Mouse (Mus musculus): Measurements from ENCODE around the gene Trabd2b. TPM values are rescaled to one million over a fixed set of nuclear protein-coding genes. Genes with fewer than 3 reads are reported as not detected.

The Trabd2b gene
- polyA plus RNA-seq, 1 experiment from 2014 or later: 2.4 TPM

DNA sequence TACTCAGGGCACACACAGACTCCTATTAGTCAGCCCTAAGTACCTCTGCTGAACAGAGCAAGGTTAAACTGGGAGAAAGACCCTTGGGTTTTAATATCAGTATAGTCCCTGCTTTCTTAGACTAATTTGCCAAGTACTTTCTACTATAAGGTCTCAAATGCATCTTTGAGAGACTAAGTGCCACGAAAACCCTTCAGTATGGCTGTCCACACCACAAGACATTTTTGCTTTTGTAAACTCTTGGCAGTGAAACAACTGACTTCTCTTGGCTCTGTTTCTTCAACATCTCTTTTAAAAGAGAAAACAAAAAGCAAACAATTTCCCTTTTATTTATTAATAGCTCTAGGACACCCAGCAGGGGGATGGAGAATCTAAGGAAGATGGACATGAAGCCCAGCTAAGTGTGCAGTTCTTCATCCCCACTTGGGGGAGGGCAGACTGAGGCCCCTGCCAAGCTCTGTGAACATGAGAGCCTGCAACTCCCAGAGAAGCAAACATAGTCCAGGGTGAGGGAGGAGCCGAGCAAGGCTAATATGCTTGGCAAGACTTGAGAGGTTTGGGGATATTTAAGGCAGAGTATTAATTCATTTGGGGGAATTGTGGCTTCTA is 18.9 kb upstream of the Trabd2b start:
- Histone ChIP-seq H3K27me3 (replicated peaks; ENCODE audit: insufficient read depth, low read length) (no peaks in the 10 kb centered on the region), H3K9me3 (ENCODE audit: low read length) (no peaks in the 10 kb centered on the region), H3K4me3 (ENCODE audit: low read depth, low read length) (no peak overlapping the region), H3K36me3 (ENCODE audit: insufficient read depth, low read length) (no peaks in the 10 kb centered on the region), H3K4me2 (replicated peaks; ENCODE audit: low read depth, low read length) (no peak overlapping the region), H3K27ac (ENCODE audit: low read length) (peak overlapping the region; percentile 38; the same call in 1 of the 2 replicates), H3K4me1 (ENCODE audit: insufficient read depth, low read depth, low read length) (0 out of 2 replicates have a peak, but pooled peaks cover 2% of the 10 kb centered on the region), H3K9ac (replicated peaks; ENCODE audit: low read depth) (no peak overlapping the region)
- peak; percentile 72 for DNase-seq (ENCODE audit: low spot score)
- peak; percentile 83 for ATAC-seq
- WGBS: 32% methylated on average over 2 of the region's 2 CpGs
- TF ChIP-seq EP300 (IDR thresholded peaks at IDR 0.05): no peak
- peak; percentile 19 for TF ChIP-seq CTCF (IDR thresholded peaks at IDR 0.05)

DNA sequence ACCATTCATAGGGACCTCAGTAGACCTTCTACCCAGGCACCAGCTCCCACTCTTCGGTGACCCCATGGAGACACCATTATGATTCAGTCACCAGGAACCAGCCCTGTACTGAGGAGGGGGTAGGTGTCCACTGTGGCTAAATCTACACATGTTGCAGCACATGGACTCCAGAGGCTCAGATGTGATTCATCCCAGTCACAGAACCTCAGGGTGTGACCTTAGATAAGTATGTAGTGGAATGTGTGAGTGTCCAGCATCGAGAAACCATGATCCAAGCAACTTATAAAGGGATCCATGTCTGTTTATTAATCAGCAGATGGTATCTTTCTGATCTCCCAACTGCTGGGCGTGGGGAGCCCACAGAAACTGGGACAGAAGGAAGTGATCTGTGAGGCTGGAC is 18.2 kb upstream of the Trabd2b start:
- Histone ChIP-seq H3K27me3 (replicated peaks; ENCODE audit: insufficient read depth, low read length) (no peaks in the 10 kb centered on the region), H3K27ac (ENCODE audit: low read length) (no peak overlapping the region), H3K4me1 (ENCODE audit: insufficient read depth, low read depth, low read length) (0 out of 2 replicates have a peak, but pooled peaks cover 2% of the 10 kb centered on the region), H3K36me3 (ENCODE audit: insufficient read depth, low read length) (no peaks in the 10 kb centered on the region), H3K4me3 (ENCODE audit: low read depth, low read length) (no peak overlapping the region), H3K9ac (replicated peaks; ENCODE audit: low read depth) (no peak overlapping the region), H3K4me2 (replicated peaks; ENCODE audit: low read depth, low read length) (no peak overlapping the region), H3K9me3 (ENCODE audit: low read length) (no peaks in the 10 kb centered on the region)
- TF ChIP-seq CTCF (IDR thresholded peaks at IDR 0.05) (no peak), EP300 (IDR thresholded peaks at IDR 0.05) (no peak)
- DNase-seq (ENCODE audit: low spot score): peak; percentile 61
- WGBS: 49% methylated on average over 3 of the region's 3 CpGs
- ATAC-seq: peak; percentile 83

DNA sequence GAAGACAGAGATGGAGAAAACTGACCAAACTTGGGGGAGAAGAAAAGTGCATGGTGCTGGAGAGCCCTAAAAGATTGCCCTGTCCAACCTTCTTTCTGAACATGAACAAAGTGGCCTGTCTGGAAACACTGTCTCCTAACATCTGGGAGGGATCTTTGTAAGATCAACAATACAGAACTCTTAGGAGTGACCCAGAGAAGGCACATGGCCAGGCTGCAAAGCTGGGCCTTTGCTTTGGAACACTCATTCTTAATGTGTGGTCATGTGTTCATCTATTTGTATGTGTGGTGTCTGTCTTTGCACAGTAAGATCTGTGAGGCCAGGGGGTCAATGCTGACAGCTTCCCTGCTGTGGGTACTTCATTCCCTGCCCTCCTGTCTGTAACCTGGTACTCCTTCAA is 16.9 kb upstream of the Trabd2b start:
- H3K36me3 ChIP-seq (ENCODE audit: insufficient read depth, low read length): no peaks in the 10 kb centered on the region
- ATAC-seq (peak; percentile 30; the same call in 1 of the 2 replicates), DNase-seq (ENCODE audit: low spot score) (peak; percentile 56)
- no peak overlapping the region for H3K4me2 ChIP-seq (replicated peaks; ENCODE audit: low read depth, low read length)
- TF ChIP-seq CTCF (IDR thresholded peaks at IDR 0.05) (no peak), EP300 (IDR thresholded peaks at IDR 0.05) (no peak)
- 0 out of 2 replicates have a peak, but pooled peaks cover 2% of the 10 kb centered on the region for H3K4me1 ChIP-seq (ENCODE audit: insufficient read depth, low read depth, low read length)
- H3K4me3 ChIP-seq (ENCODE audit: low read depth, low read length): no peak overlapping the region
- no peaks in the 10 kb centered on the region for H3K9me3 ChIP-seq (ENCODE audit: low read length)
- H3K27me3 ChIP-seq (replicated peaks; ENCODE audit: insufficient read depth, low read length): no peaks in the 10 kb centered on the region
- H3K9ac ChIP-seq (replicated peaks; ENCODE audit: low read depth): no peak overlapping the region
- H3K27ac ChIP-seq (ENCODE audit: low read length): no peak overlapping the region

DNA sequence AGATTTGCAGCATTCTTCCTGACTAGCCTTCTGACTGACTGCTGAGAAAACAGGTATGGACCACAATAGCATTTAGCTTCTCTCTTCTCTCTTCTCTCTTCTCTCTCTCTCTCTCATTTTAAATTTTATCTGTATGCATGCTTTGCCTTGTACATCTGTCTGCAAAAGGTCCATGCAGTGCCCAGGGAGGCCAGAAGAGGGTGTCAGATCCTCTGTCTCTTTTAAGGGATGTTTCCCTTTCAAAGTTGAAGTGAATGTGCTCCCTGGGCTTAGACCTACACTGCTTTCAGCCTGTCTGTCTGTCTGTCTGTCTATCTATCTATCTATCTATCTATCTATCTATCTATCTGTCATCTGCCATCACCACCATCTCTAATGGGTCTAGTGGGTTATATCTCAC is 8.9 kb upstream of the Trabd2b start:
- no peaks in the 10 kb centered on the region for H3K9me3 ChIP-seq (ENCODE audit: low read length)
- H3K27me3 ChIP-seq (replicated peaks; ENCODE audit: insufficient read depth, low read length): no peaks in the 10 kb centered on the region
- no peak overlapping the region for H3K4me3 ChIP-seq (ENCODE audit: low read depth, low read length)
- ATAC-seq: no peak
- no peak overlapping the region for H3K4me2 ChIP-seq (replicated peaks; ENCODE audit: low read depth, low read length)
- H3K9ac ChIP-seq (replicated peaks; ENCODE audit: low read depth): no peak overlapping the region
- H3K27ac ChIP-seq (ENCODE audit: low read length): no peak overlapping the region
- TF ChIP-seq EP300 (IDR thresholded peaks at IDR 0.05) (no peak), CTCF (IDR thresholded peaks at IDR 0.05) (peak; percentile 69)
- H3K4me1 ChIP-seq (ENCODE audit: insufficient read depth, low read depth, low read length): no peaks in the 10 kb centered on the region
- no peak for DNase-seq (ENCODE audit: low spot score)
- H3K36me3 ChIP-seq (ENCODE audit: insufficient read depth, low read length): no peaks in the 10 kb centered on the region

DNA sequence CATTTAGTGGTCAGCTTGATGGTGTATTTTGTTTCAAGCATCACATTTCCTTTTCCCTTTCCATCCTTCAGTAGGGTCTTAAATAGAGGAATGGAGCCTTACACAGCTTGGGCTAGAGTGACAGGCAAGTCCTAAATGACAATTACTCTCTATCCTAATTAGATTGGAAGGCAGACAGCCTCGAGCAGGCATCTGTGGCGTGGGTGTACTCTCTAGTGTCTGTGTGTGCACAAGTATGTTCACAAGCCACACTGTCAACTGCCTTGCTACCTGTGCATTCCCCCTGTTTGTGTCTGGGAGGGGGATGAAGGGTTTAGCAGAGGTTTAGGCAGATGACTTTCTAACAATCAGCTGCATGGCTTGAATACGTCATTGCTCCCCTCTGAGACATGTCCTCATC is 6.7 kb upstream of the Trabd2b start:
- no peak for TF ChIP-seq CTCF (IDR thresholded peaks at IDR 0.05)
- no peak for ATAC-seq
- Histone ChIP-seq H3K9ac (replicated peaks; ENCODE audit: low read depth) (no peak overlapping the region), H3K4me1 (ENCODE audit: insufficient read depth, low read depth, low read length) (no peaks in the 10 kb centered on the region), H3K4me2 (replicated peaks; ENCODE audit: low read depth, low read length) (no peak overlapping the region), H3K36me3 (ENCODE audit: insufficient read depth, low read length) (no peaks in the 10 kb centered on the region), H3K9me3 (ENCODE audit: low read length) (no peaks in the 10 kb centered on the region), H3K27me3 (replicated peaks; ENCODE audit: insufficient read depth, low read length) (no peaks in the 10 kb centered on the region), H3K4me3 (ENCODE audit: low read depth, low read length) (no peak overlapping the region), H3K27ac (ENCODE audit: low read length) (no peak overlapping the region)
- DNase-seq (ENCODE audit: low spot score): no peak
- 61% methylated on average over 3 of the region's 3 CpGs for WGBS

DNA sequence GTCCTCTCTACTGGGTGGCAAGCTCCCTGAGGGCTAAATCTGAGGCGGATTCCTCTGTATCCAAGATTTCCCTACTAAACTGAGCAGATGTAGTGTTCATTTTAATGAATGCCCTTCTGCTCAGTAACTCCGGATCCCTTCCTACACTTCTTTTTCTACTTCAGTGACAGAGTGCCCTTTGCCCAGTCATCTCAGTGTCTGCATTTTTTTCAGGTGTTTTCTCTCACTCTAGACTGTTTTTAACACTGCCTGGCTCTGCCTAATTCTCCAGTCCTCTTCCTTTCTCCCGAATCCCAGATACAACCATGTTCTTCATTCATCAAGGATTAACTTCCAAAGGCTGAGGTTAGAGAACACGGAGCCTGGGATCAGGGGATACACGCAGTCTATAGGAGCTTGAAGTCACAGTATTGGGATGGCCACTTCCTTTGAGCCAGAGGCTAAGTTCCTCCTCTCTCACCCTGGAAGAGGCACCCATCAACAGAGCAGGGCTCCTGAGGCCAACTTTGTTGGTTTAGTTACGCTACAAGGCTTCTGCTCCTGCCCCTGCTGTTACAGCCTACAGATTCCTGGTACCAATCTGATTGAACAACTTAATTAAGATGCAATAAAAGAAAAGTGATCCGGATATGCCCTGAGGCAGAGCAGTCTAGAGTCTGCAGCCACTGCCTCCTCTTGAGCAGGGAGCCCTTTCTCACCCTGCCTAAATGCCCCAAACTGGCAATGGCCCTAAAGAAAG is 4.4 kb upstream of the Trabd2b start:
- TF ChIP-seq EP300 (IDR thresholded peaks at IDR 0.05) (no peak), CTCF (IDR thresholded peaks at IDR 0.05) (no peak)
- Histone ChIP-seq H3K9ac (replicated peaks; ENCODE audit: low read depth) (no peak overlapping the region), H3K4me1 (ENCODE audit: insufficient read depth, low read depth, low read length) (no peaks in the 10 kb centered on the region), H3K9me3 (ENCODE audit: low read length) (no peaks in the 10 kb centered on the region), H3K36me3 (ENCODE audit: insufficient read depth, low read length) (no peaks in the 10 kb centered on the region), H3K27ac (ENCODE audit: low read length) (no peak overlapping the region), H3K27me3 (replicated peaks; ENCODE audit: insufficient read depth, low read length) (0 out of 2 replicates have a peak, but pooled peaks cover 8% of the 10 kb centered on the region), H3K4me2 (replicated peaks; ENCODE audit: low read depth, low read length) (no peak overlapping the region), H3K4me3 (ENCODE audit: low read depth, low read length) (no peak overlapping the region)
- DNase-seq (ENCODE audit: low spot score): no peak
- no peak for ATAC-seq
- 65% methylated on average over 7 of the region's 7 CpGs for WGBS

Measured in lung, postnatal 0 days (tissue).